Mouse (Mus musculus) ZHBTc4 (cell line): ENCODE results near the gene Olfr825.
"Not testable (repeated sequence)": the region's sequence is repeated elsewhere in the genome, so short reads cannot be mapped to it uniquely, and the experiment has no call there.

Source experiments
- DNase-seq: peaks from one replicate; pipeline ENCODE4 v3.0.0-alpha.2; 2011; ENCODE audit warnings: low read depth, low spot score

The Olfr825 gene

DNA sequence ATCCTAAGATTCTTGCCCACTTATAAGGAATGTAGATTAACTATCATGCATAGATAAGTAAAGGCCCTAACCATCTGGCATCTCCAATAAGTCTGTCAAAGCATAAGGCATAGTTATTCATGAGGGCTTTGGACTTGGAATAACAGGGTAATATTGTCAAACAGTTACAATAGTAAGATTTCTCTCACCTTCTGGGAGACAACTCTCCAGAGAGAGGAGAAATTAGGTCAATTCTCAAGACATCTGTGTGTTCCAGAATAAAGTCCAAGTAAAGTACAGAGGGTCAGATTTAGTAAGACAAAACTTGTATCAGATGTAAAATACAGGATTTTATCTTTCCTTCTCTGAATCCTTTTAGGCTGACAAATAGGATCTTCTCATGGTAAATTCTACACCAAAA, at the start of gene Olfr825:
TSS of gene Olfr825 (minus strand) at position 101 of the 400 bp plus-strand sequence.
- DNase-seq = no peak

DNA sequence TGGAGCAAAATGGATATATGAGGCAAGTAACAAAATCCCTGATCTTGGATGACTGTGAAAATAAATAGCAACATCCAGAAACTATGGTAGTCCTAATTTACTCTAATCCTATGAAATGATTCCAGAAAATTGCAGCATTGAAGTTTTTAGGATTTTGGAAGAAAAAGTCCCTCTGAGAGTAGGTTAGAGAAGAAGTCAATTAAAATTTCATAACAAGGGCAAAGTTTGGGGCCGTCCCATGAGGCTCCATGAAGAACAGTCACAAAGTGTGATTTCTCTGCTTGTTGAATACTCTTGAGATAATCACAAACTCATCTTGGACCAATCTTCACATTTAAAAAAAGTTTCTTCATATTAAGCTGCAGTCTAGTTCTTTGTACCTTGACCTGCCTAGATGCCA, 47.7 kb upstream of the Olfr825 start, which contains the start of gene Olfr827:
TSS of gene Olfr827 (minus strand) at position 101 of the 400 bp plus-strand sequence.
- DNase-seq = no peak

DNA sequence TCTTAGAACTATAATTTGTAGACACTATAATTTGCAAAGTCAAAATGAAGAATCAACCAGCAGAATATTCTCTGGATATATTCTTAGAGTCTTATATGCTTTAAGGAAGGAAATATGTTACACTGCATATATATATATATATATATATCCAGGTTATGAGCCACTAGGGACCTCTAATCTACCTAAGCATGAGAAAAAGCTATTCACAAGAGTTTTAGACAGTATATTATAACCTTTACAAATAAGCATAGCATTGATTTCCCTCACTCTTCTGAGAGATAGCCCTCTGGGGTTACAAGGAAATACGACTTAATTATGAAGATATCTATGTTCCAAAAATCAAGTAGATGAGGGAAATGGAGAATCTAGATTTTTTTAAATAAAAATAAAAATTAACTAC, 17.5 kb upstream of the Olfr825 start, which contains the start of gene Olfr826:
TSS of gene Olfr826 (minus strand) at position 101 of the 400 bp plus-strand sequence.
- DNase-seq = no peak

- DNase-seq = no peak
Measured at GRCm38 (mm10) chr10:130165196-130165595, 1.4 kb downstream of the Olfr825 start.

DNA sequence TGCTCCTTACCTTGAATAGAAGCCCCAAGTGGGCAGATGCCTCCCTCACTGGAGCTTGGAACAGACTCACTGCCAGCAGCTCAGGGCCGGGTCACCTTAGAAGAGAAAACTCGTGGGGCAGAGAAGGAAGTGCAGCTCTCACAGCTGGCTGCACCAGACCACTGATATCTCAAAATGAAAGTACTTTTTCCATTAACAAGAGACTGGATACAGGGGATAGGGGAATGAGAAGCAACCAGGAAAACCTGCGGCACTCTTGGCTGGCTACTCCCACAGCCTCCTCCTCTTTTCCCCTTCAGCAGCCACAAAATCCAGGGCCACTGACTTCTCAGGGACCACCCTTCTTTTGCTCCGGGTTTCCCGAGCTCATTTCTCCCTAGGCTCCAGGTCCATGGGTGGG, 22.4 kb downstream of the Olfr825 start:
- DNase-seq = no peak

DNA sequence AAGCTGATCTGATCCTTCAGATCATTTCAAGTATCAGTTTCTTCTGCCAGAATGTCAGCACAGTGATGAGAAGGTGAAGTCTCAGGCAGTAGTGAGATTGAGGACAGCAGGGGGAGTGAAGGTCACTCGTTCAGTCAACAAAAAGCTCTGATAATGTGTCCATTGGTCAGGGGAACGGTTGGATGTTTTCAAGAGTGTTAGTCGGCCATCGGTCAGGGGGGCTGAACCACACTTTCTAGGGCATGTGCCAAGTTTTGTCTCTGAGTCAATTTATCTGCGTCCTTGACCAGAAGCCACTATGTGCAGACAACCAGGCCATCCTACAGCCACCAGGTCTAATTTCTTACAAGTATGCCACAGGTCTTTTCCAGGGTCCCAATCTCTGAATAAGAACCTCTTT, 24.1 kb downstream of the Olfr825 start:
- not testable (repeated sequence) for DNase-seq

DNA sequence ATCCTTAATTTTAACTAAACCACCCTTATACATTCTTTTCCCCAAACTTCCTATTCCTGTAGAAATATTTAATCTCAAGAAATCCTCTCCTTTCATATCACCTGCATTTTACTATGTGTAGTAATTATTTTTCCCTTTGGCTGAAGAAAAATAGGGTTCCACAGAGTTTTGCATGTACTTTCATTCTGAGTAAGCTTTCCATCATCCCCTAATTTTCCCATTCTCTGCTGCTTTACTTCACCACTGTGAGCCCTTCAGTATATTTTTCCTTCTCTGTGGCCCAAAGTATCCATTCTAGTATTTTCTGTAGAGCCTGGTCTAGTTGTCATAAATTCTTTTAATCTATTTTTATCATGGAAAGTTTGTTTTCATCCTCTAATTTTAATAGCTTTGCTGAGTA, 31.8 kb downstream of the Olfr825 start:
- no peak for DNase-seq

- not testable (repeated sequence) for DNase-seq
Measured at GRCm38 (mm10) chr10:130129900-130130299, 36.7 kb downstream of the Olfr825 start, which contains the start of gene Olfr824. Olfr824 (minus strand) TSS chr10:130130000.

- peak; percentile 68 for DNase-seq
Measured at GRCm38 (mm10) chr10:130116045-130116444, 50.5 kb downstream of the Olfr825 start.

- not testable (repeated sequence) for DNase-seq
Measured at GRCm38 (mm10) chr10:130115283-130115682, 51.3 kb downstream of the Olfr825 start, which contains the start of gene Olfr823. Olfr823 (minus strand) TSS chr10:130115383.
